Comparison of ENCODE assay signal across 8 mouse cellular contexts in the genomic region with DNA sequence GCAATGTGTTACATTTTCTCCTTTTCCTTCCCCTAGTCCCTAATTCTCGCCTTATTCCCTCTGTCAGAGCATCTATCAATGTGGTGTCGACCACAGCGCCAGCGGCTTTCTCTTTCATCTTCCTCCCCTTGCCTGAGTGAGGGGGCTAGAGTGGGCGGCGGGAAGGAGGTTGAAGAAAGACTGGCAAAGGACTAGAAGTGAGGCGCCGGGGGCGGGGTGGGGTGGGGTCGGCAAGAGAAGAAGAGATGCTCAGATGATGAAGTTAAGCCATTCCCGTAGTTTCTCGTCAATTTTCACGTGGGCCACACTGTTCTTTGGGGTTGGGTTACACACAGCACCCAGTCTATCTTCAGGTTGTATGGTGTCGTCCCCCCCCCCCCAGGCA. TPM values are rescaled to one million over a fixed set of nuclear protein-coding genes. Genes with fewer than 3 reads are reported as not detected.
DNase-seq lines count a peak whose midpoint lies in the region; ATAC-seq lines count a peak whose summit lies in the region.

No protein-coding gene starts in this region.

- WGBS in liver, embryonic 11.5 days = 1% methylated on average over 13 of the region's 14 CpGs
- whole genome bisulfite sequencing in forebrain, embryonic 10.5 days = 0% methylated on average over 14 of the region's 14 CpGs
- 0% methylated on average over 12 of the region's 14 CpGs for WGBS in limb, embryonic 15.5 days

- peaks cover 11% of the 10 kb centered on the region for H3K4me1 ChIP-seq in liver, embryonic 11.5 days (replicated peaks; ENCODE audit: control insufficient read depth, insufficient read depth, low read length)
- peaks cover 94% of the 10 kb centered on the region for H3K4me1 ChIP-seq in forebrain, embryonic 10.5 days
- H3K4me1 ChIP-seq in limb, embryonic 15.5 days = peaks cover 52% of the 10 kb centered on the region

- H3K9me3 ChIP-seq in liver, embryonic 11.5 days (ENCODE audit: control insufficient read depth, low read length) = no peaks in the 10 kb centered on the region
- no peaks in the 10 kb centered on the region for H3K9me3 ChIP-seq in forebrain, embryonic 10.5 days
- no peaks in the 10 kb centered on the region for H3K9me3 ChIP-seq in limb, embryonic 15.5 days

- no peak for DNase-seq in liver, embryonic 11.5 days (ENCODE audit: low spot score)
- DNase-seq in liver = no peak
- DNase-seq in forebrain, embryonic 10.5 days (ENCODE audit: extremely low spot score, low spot score) = peak; percentile 52
- peak; percentile 57 for DNase-seq in thymus, postnatal 0 days (ENCODE audit: low spot score)
- no peak for DNase-seq in layer of hippocampus, adult 8-10 months (ENCODE audit: low spot score in 2 of 2)
- DNase-seq in yolk sac, embryonic 10.5 days (ENCODE audit: low spot score) = no peak
- no peak for DNase-seq in kidney, postnatal 25 days

- no peak for ATAC-seq in liver, embryonic 11.5 days (replicated peaks; ENCODE audit: low FRiP score)
- ATAC-seq in limb, embryonic 15.5 days (ENCODE audit: insufficient number of reproducible peaks, low FRiP score, low TSS enrichment, low read depth) = no peak

- no peak overlapping the region for H3K27ac ChIP-seq in liver, embryonic 11.5 days (ENCODE audit: low read depth, low read length)
- H3K27ac ChIP-seq in forebrain, embryonic 10.5 days = peak overlapping the region; percentile 98
- H3K27ac ChIP-seq in limb, embryonic 15.5 days = no peak overlapping the region

- H3K27me3 ChIP-seq in liver, embryonic 11.5 days (replicated peaks; ENCODE audit: control insufficient read depth, insufficient read depth, low read length) = peaks cover 96% of the 10 kb centered on the region
- peaks cover 50% of the 10 kb centered on the region for H3K27me3 ChIP-seq in forebrain, embryonic 10.5 days (ENCODE audit: poor library complexity, severe bottlenecking)
- H3K27me3 ChIP-seq in limb, embryonic 15.5 days = peaks cover 48% of the 10 kb centered on the region

- no peaks in the 10 kb centered on the region for H3K36me3 ChIP-seq in liver, embryonic 11.5 days (ENCODE audit: control insufficient read depth, insufficient read depth, low read length)
- H3K36me3 ChIP-seq in forebrain, embryonic 10.5 days (replicated peaks) = peaks cover 8% of the 10 kb centered on the region
- no peaks in the 10 kb centered on the region for H3K36me3 ChIP-seq in limb, embryonic 15.5 days

- H3K4me2 ChIP-seq in liver, embryonic 11.5 days = peak overlapping the region; percentile 64
- H3K4me2 ChIP-seq in limb, embryonic 15.5 days = peak overlapping the region; percentile 95

- H3K4me3 ChIP-seq in liver, embryonic 11.5 days (ENCODE audit: low read depth, low read length) = peak overlapping the region; percentile 50
- peak overlapping the region; percentile 92 for H3K4me3 ChIP-seq in forebrain, embryonic 10.5 days
- peak overlapping the region; percentile 64 for H3K4me3 ChIP-seq in limb, embryonic 15.5 days

- no peak overlapping the region for H3K9ac ChIP-seq in liver, embryonic 11.5 days (ENCODE audit: low read depth, low read length)
- H3K9ac ChIP-seq in limb, embryonic 15.5 days = no peak overlapping the region

RNA-seq across cellular contexts. Expression of gene Lef1, which starts 0.6 kb away (rescaled TPM):
- polyA plus RNA-seq in liver, embryonic 11.5 days (2014; fragmentation: Nextera tagmentation; extraction: Ambion mirVana) = 4.0 and 5.0 TPM in 2 replicates
- polyA plus RNA-seq in forebrain, embryonic 10.5 days (2016; fragmentation: Nextera tagmentation; extraction: Ambion mirVana) = 48.3 and 50.7 TPM in 2 replicates
- 36.5 and 37.1 TPM in 2 replicates for polyA plus RNA-seq in limb, embryonic 15.5 days (2015; fragmentation: Nextera tagmentation; extraction: Ambion mirVana)
- 284 and 306 TPM in 2 replicates for polyA plus RNA-seq in thymus, postnatal 0 days (2015; fragmentation: Nextera tagmentation; extraction: Ambion mirVana)
- 10 to 100 TPM in 1 of 4 experiments, 1 to 10 TPM in 3; 6.0 to 10.8 (median 6.5) TPM for total RNA-seq in layer of hippocampus, adult 8-10 months (2022)

Comparison
In these comparisons a context has a peak if more than half of its experiments do, and no peak if none do; other contexts are left out.
1. DNase-seq: peak in forebrain, embryonic 10.5 days (single experiment) and thymus, postnatal 0 days (single experiment); none in liver, embryonic 11.5 days (single experiment), liver (single experiment), layer of hippocampus, adult 8-10 months (0 of 2), yolk sac, embryonic 10.5 days (single experiment) and kidney, postnatal 25 days (0 of 2).
2. Peak in every context shown above with its lines, with median percentiles within 50 percentile points of each other: H3K4me3 ChIP-seq.